Mouse (Mus musculus) right cerebral cortex, adult 18-20 months (tissue): ENCODE measurements around the gene Micall2.
A peak's percentile ranks its signal among the peaks of the same experiment; 100 is the strongest.

Source experiments
- DNase-seq: peaks from one replicate; pipeline ENCODE4 v3.0.0; 2022; ENCODE audit warnings: mixed read lengths

The Micall2 gene

GRCm38 (mm10) chr5:139674940-139675706 is 61.0 kb downstream of the Micall2 start:
- no peak for DNase-seq

GRCm38 (mm10) chr5:139669380-139669779 is 66.8 kb downstream of the Micall2 start:
- no peak for DNase-seq

GRCm38 (mm10) chr5:139668494-139668893 is 67.6 kb downstream of the Micall2 start:
- DNase-seq = peak; percentile 25

GRCm38 (mm10) chr5:139666496-139666895 is 69.6 kb downstream of the Micall2 start:
- no peak for DNase-seq

GRCm38 (mm10) chr5:139665375-139665774 is 70.8 kb downstream of the Micall2 start:
- DNase-seq = no peak

GRCm38 (mm10) chr5:139661713-139662112 is 74.4 kb downstream of the Micall2 start:
- no peak for DNase-seq

- no peak for DNase-seq
Observed at GRCm38 (mm10) chr5:139659307-139659706, 76.8 kb downstream of the Micall2 start.

- no peak for DNase-seq
Observed at GRCm38 (mm10) chr5:139658865-139659264, 77.3 kb downstream of the Micall2 start.

- DNase-seq = no peak
Observed at GRCm38 (mm10) chr5:139657959-139658602, 78.1 kb downstream of the Micall2 start.
